Mouse (Mus musculus) ovary, adult 2 months (tissue): ENCODE results near the gene Cdc6. TPM values are rescaled to one million over a fixed set of nuclear protein-coding genes. Genes with fewer than 3 reads are reported as not detected.

ENCODE experiments used
- polyA plus RNA-seq: library from polyadenylated mRNA; depleted of rRNA; stranded (reverse); fragments of >200 nt; gene quantifications from 2 replicates; pipeline ENCODE4 v1.2.3, GENCODE M21; 2012; rRNA removed

Cdc6 gene
- 0.87 and 1.4 TPM in 2 replicates for polyA plus RNA-seq

DNA sequence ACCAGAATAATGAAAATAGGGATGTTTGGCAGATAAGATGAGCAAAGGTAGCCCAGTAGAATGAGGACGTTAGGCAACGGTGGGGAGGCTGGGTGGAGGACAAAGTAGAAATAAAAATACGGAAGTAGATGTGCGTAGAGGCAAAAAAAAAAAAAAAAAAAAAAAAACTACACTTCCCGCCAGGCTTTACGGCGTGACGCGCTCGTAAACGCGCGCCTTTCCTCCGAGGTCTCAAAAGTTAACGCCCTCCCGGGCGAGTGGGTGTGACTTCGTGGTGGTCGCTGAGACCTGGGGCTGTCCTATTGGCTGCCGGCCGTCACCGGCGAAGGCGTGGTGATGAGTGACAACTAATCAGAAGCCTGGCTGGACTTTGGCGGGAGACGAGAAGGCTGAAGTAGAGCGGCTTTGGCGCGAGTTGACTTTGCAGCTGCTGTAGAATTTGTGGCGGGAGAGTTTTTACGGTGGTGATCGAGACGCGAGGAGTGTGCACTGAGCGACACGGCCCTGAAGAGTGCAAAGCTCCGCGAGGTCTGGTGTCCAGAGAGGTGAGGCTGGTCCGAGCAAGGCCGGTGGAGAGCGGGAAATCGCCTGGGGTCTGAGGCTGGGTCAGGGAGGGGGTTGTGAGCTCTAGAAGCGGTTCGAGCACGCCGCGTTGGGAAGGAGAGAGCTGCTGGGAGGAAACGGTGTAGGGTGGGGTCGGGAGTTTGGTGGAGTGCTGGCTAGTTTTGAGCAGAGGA is at the start of gene Cdc6:
Gene Cdc6, plus strand, starts transcription at position 365 of the 737 bp plus-strand sequence.

DNA sequence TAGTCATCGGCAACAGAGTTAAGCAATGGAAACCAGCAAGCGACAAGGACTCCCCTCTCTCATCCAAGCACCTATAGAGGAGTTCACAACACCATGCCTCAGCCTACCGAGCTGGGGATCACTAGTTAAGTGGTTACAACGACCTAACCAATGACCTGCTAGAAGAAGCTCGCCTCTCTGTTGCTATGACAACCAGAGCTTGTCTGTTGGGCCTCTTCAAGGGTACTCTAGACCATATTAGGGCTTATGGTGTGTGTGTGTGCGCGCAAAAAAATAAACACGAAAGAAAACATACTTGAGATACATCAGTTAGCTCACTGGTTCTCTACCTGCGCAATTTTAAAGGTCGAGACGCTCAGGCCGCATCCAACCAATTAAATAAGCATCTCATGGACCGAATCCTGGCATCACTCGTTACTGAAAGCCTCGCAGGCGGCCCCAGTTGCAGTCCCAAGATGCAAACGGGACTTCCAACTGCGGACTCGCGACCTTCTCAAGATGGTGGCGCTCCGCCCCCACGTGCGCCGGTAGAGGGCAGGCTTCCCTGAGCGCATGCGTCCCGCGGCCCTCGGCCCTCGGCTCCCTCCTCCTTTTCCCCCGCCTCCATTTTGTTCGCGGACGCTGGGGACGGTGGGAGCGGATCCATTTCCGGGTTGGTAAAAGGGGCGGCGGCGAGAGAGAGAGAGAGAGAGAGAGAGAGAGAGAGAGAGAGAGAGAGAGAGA is 44.4 kb upstream of the Cdc6 start, which contains the start of gene Wipf2:
Gene Wipf2, plus strand, starts transcription at position 611 of the 723 bp plus-strand sequence.

DNA sequence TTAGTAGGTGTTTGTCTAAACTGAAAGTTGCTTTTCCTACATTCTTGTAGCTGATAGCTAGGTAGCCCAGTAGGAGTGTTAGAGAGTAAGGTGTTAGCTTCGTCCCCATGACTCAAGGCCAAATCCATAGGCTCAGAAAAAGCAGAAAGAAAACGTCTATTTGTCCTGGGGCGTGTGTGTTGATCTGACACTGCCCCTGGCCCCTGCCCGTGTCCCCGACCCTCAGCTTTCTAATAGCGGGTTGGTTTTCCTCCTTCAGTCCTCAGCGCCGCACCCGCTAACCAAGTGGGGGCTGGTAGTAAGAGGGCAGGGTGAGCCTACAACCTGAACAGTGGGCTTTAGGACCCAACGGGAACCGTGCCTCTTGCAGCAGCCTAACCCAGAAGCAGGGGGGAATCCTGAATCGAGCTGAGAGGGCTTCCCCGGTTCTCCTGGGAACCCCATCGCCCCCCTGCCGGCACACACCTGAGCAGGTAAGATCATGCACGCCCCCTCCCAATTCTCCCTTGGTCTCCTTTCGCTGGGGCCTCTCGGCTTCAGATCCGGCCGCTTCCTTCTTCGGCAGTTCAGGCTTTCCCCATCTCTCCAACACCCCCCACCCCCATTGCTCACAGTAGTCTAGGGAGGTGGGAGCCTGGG is 20.0 kb downstream of the Cdc6 start, which contains the start of gene Rara:
Gene Rara, plus strand, starts transcription at position 381 of the 639 bp plus-strand sequence.

Other genes starting within 250 kb of the Cdc6 start
- not detected in 2 replicates for gene Gsdma, start 243.4 kb upstream of the Cdc6 start, polyA plus RNA-seq
- gene Psmd3, start 225.2 kb upstream of the Cdc6 start, polyA plus RNA-seq = 256 and 270 TPM in 2 replicates
- 10.2 and 10.8 TPM in 2 replicates for gene Csf3, start 206.5 kb upstream of the Cdc6 start, polyA plus RNA-seq
- gene Med24, start 178.4 kb upstream of the Cdc6 start, polyA plus RNA-seq = 129 TPM in 2 replicates
- gene Thra, start 167.2 kb upstream of the Cdc6 start, polyA plus RNA-seq = 163 and 173 TPM in 2 replicates
- 87.5 and 140 TPM in 2 replicates for gene Nr1d1, start 132.5 kb upstream of the Cdc6 start, polyA plus RNA-seq
- gene Msl1, start 112.3 kb upstream of the Cdc6 start, polyA plus RNA-seq = 49.3 and 78.6 TPM in 2 replicates
- 31.6 and 37.1 TPM in 2 replicates for gene Casc3, start 102.9 kb upstream of the Cdc6 start, polyA plus RNA-seq
- gene Rapgefl1, start 71.0 kb upstream of the Cdc6 start, polyA plus RNA-seq = 11.5 and 11.6 TPM in 2 replicates
- 6.4 and 11.7 TPM in 2 replicates for gene Wipf2, start 44.2 kb upstream of the Cdc6 start, polyA plus RNA-seq
- gene Rara, start 20.0 kb downstream of the Cdc6 start, polyA plus RNA-seq = 51.4 and 54.5 TPM in 2 replicates
- gene Gjd3, start 75.2 kb downstream of the Cdc6 start, polyA plus RNA-seq = 8.9 and 10.3 TPM in 2 replicates
- gene Top2a, start 116.4 kb downstream of the Cdc6 start, polyA plus RNA-seq = 4.4 and 5.2 TPM in 2 replicates
- 537 and 612 TPM in 2 replicates for gene Igfbp4, start 133.4 kb downstream of the Cdc6 start, polyA plus RNA-seq
- gene Tns4, start 181.5 kb downstream of the Cdc6 start, polyA plus RNA-seq = 5.7 and 8.8 TPM in 2 replicates
- gene Ccr7, start 247.3 kb downstream of the Cdc6 start, polyA plus RNA-seq = 1.5 and 1.7 TPM in 2 replicates